Mouse (Mus musculus) neural tube, embryonic 12.5 days (tissue): ENCODE data around the gene Cenpp. TPM values are rescaled to one million over a fixed set of nuclear protein-coding genes. Genes with fewer than 3 reads are reported as not detected.

Source experiments
- ATAC-seq: fragments of 200-750 bp; cut with Nextera tagmentation; 2 replicates; pipeline ENCODE4 v1.8.0; 2017; ENCODE audit warnings: low read depth, mild to moderate bottlenecking, moderate TSS enrichment, moderate library complexity; ENCODE audit not compliant: low FRiP score
- H3K27ac ChIP-seq: fragments of 300-500 bp; sonication (generic); 2 replicates; pipeline ENCODE4 v1.5.1; 2016
- H3K27me3 ChIP-seq: fragments of 300-500 bp; sonication (generic); replicated peaks from 2 replicates; pipeline ENCODE4 v1.6.1; 2016; ENCODE audit warnings: mild to moderate bottlenecking
- H3K36me3 ChIP-seq: fragments of 300-500 bp; sonication (generic); 2 replicates; pipeline ENCODE4 v1.6.1; 2016; ENCODE audit warnings: mild to moderate bottlenecking
- H3K4me1 ChIP-seq: fragments of 300-500 bp; sonication (generic); 2 replicates; pipeline ENCODE4 v1.6.1; 2016
- H3K4me2 ChIP-seq: fragments of 300-500 bp; sonication (generic); replicated peaks from 2 replicates; pipeline ENCODE4 v1.6.1; 2016; ENCODE audit warnings: mild to moderate bottlenecking
- H3K4me3 ChIP-seq: fragments of 300-500 bp; sonication (generic); 2 replicates; pipeline ENCODE4 v1.5.1; 2016
- H3K9ac ChIP-seq: fragments of 300-500 bp; sonication (generic); 2 replicates; pipeline ENCODE4 v1.6.1; 2016; ENCODE audit warnings: mild to moderate bottlenecking
- H3K9me3 ChIP-seq: fragments of 300-500 bp; sonication (generic); 2 replicates; pipeline ENCODE4 v1.6.1; 2016; ENCODE audit warnings: mild to moderate bottlenecking
- WGBS: fragments of 180-500 bp; shearing (Covaris S2); methylation state at CpG from one replicate; pipeline ENCODE4 v1.1.7; 2016; 5-methylcytosine and 5-hydroxymethylcytosine counted together
- polyA plus RNA-seq: library from polyadenylated mRNA; unstranded; fragments of >200 nt; fragmentation: Nextera tagmentation; extraction: Ambion mirVana; gene quantifications from 2 replicates; pipeline ENCODE4 v1.2.1, GENCODE M21; 2016

Gene Cenpp
- polyA plus RNA-seq, 1 experiment from 2014 or later, result 18.3 TPM

DNA sequence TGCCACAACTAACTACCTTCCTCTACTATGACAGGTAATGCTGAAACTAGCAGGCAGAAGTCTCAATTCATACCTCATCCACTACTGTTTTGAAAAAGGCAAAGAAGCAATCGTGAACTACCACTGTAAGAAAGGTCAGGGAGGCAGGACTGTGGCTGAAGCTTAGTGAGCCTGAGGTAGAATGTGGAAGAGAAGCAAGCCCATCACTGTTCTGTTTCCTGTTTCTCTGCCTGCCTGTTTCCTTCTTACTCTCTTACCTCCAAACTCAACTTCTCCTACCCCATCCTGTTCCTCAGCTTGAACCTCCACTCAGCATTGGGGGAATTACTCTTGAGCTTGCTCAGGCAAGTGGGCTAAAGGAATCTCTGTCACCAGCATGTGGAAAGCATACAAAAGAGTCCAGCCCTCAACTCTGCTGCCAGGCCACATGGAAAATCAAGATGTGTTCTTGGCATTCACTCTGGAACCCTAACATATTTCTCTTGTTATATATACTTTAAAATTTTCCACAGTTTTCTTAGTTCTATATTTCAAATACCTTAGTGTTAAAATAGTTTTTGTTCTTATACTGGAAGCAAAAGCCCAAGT, 104.9 kb downstream of the Cenpp start:
- 93% methylated on average over 1 of the region's 1 CpGs for WGBS
- Histone ChIP-seq H3K36me3 (no peaks in the 10 kb centered on the region), H3K9me3 (no peaks in the 10 kb centered on the region), H3K27me3 (no peaks in the 10 kb centered on the region), H3K9ac (no peak overlapping the region), H3K4me3 (no peak overlapping the region), H3K4me1 (no peaks in the 10 kb centered on the region), H3K4me2 (no peak overlapping the region), H3K27ac (no peak overlapping the region)
- no peak for ATAC-seq

DNA sequence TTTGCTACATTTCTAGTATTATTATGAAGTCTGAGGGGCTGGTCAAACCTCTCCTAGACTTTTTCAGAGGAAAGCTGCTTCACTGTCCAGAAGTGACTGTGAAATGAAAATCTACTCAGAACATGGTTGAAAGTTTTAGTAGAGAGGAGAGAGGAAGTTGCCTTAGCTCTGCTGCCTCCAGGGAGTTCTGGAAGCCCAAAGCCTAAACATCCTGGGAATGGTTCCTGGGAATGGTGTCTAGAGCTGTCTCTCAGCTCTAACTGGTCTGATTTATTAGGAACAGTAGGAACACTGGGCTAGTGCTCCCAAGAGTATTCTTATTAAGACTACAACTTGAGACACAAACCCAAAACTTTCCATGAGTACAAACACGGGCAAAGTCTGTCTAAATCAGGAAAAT, 106.1 kb downstream of the Cenpp start:
- Histone ChIP-seq H3K36me3 (no peaks in the 10 kb centered on the region), H3K4me3 (no peak overlapping the region), H3K4me2 (no peak overlapping the region), H3K27ac (no peak overlapping the region), H3K4me1 (no peaks in the 10 kb centered on the region), H3K9me3 (no peaks in the 10 kb centered on the region), H3K27me3 (no peaks in the 10 kb centered on the region), H3K9ac (no peak overlapping the region)
- WGBS, result 78% methylated on average over 1 of the region's 1 CpGs
- no peak for ATAC-seq

DNA sequence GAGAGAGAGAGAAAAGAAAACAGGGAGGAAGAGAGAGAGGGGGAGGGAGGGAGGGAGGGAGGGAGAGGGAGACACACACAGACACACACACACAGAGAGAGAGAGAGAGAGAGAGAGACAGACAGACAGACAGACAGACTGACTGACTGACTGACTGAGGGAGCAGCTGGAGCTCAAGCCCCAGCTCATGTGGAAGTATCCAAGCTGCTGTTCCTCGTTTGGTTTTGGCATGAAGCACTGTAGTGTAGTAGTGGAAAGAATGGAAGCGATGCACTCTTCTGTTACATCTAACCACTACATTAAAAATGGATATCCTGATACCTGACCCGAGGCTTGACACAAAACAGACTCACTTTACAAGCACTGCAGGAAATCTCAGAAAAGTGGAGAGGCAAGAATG, 106.9 kb downstream of the Cenpp start:
- Histone ChIP-seq H3K27me3 (no peaks in the 10 kb centered on the region), H3K36me3 (no peaks in the 10 kb centered on the region), H3K4me2 (no peak overlapping the region), H3K9me3 (no peaks in the 10 kb centered on the region), H3K4me3 (no peak overlapping the region), H3K27ac (no peak overlapping the region), H3K9ac (no peak overlapping the region), H3K4me1 (no peaks in the 10 kb centered on the region)
- no peak for ATAC-seq
- WGBS, result 79% methylated on average over 3 of the region's 3 CpGs

- Histone ChIP-seq H3K4me2 (no peak within 1 kb of the TSS), H3K27me3 (no peaks in the 10 kb centered on the region), H3K36me3 (no peaks in the 10 kb centered on the region), H3K9me3 (no peaks in the 10 kb centered on the region), H3K9ac (no peak within 1 kb of the TSS), H3K4me3 (no peak within 1 kb of the TSS), H3K4me1 (no peaks in the 10 kb centered on the region), H3K27ac (no peak within 1 kb of the TSS)
- no peak for ATAC-seq
- 88% methylated on average over 3 of the region's 3 CpGs for WGBS
Observed at GRCm38 (mm10) chr13:49544279-49544678, 108.3 kb downstream of the Cenpp start, which contains the start of gene Aspn. Gene Aspn (plus strand): TSS chr13:49544443.

DNA sequence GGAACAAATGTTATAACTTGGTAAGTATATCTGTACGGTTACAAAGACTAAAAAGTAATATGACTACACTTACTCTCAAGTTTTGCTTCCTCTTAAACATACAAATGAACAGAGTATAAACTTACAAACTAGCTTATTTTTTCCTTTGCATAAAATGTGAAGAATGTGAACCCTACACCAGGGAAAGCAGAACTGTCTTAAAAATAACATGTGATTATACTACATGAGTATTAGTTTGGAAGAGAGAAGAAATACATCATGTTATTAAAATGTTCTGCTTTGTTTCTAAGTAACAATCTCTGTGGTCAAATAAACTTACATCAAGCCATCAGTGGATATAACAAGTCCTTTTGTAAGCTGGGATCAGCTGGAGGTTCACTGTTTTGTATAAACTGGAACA, 113.9 kb downstream of the Cenpp start:
- H3K27ac ChIP-seq, result no peak overlapping the region
- H3K27me3 ChIP-seq, result no peaks in the 10 kb centered on the region
- H3K36me3 ChIP-seq, result no peaks in the 10 kb centered on the region
- no peaks in the 10 kb centered on the region for H3K9me3 ChIP-seq
- no peak for ATAC-seq
- no peak overlapping the region for H3K9ac ChIP-seq
- H3K4me3 ChIP-seq, result no peak overlapping the region
- no peaks in the 10 kb centered on the region for H3K4me1 ChIP-seq
- WGBS, result 94% methylated on average over 1 of the region's 1 CpGs
- no peak overlapping the region for H3K4me2 ChIP-seq

GRCm38 (mm10) chr13:49536946-49537345, 115.6 kb downstream of the Cenpp start:
- Histone ChIP-seq H3K36me3 (no peaks in the 10 kb centered on the region), H3K27ac (no peak overlapping the region), H3K27me3 (no peaks in the 10 kb centered on the region), H3K4me2 (no peak overlapping the region), H3K9ac (no peak overlapping the region), H3K4me1 (no peaks in the 10 kb centered on the region), H3K4me3 (no peak overlapping the region), H3K9me3 (no peaks in the 10 kb centered on the region)
- ATAC-seq, result no peak
- 96% methylated on average over 1 of the region's 1 CpGs for WGBS

DNA sequence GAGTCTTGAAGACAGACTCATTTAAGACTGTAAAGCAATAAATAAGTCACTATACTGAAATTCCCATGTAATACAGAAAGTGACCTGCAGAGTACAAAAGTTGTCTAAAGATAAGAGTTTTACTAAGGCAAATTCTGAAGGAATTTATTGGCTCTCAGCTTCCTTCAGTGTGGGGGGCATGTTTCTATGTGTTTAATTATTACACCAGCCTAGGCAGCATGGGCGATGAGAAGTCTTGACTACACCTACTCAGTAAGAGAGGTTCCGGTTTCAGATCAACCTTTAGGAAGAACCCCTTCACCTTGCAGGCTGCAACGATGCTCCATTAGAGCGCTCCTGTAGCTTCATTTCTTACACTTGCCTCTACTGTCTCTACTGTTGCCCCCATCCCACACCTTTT, 121.9 kb downstream of the Cenpp start:
- H3K27me3 ChIP-seq, result no peaks in the 10 kb centered on the region
- no peaks in the 10 kb centered on the region for H3K4me1 ChIP-seq
- H3K9me3 ChIP-seq, result no peaks in the 10 kb centered on the region
- H3K4me3 ChIP-seq, result no peak overlapping the region
- no peak for ATAC-seq
- H3K36me3 ChIP-seq, result no peaks in the 10 kb centered on the region
- 96% methylated on average over 4 of the region's 4 CpGs for WGBS
- no peak overlapping the region for H3K9ac ChIP-seq
- no peak overlapping the region for H3K27ac ChIP-seq
- no peak overlapping the region for H3K4me2 ChIP-seq

DNA sequence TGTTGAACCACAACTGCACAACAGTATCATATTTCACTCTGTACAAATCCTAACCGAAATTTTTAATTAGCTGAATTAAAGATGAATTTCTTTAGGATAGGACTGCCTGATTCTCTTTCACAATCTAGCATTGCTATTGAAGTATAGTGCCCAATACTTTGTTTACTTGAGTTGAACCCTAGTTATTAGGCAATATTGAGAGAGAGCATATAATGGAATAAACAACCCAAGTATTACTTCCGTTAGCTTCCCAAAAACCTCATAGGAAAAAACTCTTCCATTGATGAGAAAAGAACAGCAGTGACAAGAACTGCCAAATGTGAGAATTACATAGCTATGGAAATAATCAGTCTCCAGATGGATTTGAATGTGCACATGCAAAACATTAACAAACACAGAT, 126.3 kb downstream of the Cenpp start:
- Histone ChIP-seq H3K4me3 (no peak overlapping the region), H3K4me1 (no peaks in the 10 kb centered on the region), H3K27me3 (no peaks in the 10 kb centered on the region), H3K36me3 (no peaks in the 10 kb centered on the region), H3K4me2 (no peak overlapping the region), H3K9me3 (no peaks in the 10 kb centered on the region), H3K9ac (no peak overlapping the region), H3K27ac (no peak overlapping the region)
- no peak for ATAC-seq
- WGBS, result 88% methylated on average over 2 of the region's 2 CpGs

GRCm38 (mm10) chr13:49518761-49519160, 133.8 kb downstream of the Cenpp start:
- Histone ChIP-seq H3K4me3 (no peak overlapping the region), H3K4me2 (no peak overlapping the region), H3K4me1 (no peaks in the 10 kb centered on the region), H3K27me3 (no peaks in the 10 kb centered on the region), H3K9ac (no peak overlapping the region), H3K27ac (no peak overlapping the region), H3K36me3 (no peaks in the 10 kb centered on the region), H3K9me3 (no peaks in the 10 kb centered on the region)
- 33% methylated on average over 2 of the region's 2 CpGs for whole genome bisulfite sequencing
- no peak for ATAC-seq

DNA sequence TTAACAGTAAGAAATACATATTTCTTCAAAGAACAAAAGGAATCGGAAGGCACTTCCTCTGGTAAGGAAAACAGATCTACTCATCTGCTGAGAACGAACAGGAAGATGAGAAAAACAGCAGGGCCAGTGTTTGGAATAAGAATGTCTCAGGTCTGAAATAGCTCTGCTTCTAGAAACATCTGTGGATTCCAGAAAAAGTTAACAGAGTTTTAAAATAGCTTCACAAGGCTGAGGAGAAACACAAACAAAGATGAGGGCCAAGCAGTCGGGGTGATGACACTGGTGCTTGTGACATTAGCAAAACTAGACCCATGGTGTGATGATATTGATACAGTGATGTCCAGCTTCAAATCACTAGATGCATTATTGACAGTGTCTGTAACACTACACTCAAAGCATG, 145.4 kb downstream of the Cenpp start:
- H3K4me1 ChIP-seq, result no peaks in the 10 kb centered on the region
- H3K9ac ChIP-seq, result no peak overlapping the region
- 72% methylated on average over 3 of the region's 3 CpGs for WGBS
- ATAC-seq, result no peak
- H3K27me3 ChIP-seq, result no peaks in the 10 kb centered on the region
- H3K4me3 ChIP-seq, result no peak overlapping the region
- H3K9me3 ChIP-seq, result no peaks in the 10 kb centered on the region
- H3K36me3 ChIP-seq, result no peaks in the 10 kb centered on the region
- no peak overlapping the region for H3K27ac ChIP-seq
- H3K4me2 ChIP-seq, result no peak overlapping the region

GRCm38 (mm10) chr13:49505776-49506175, 146.8 kb downstream of the Cenpp start:
- Histone ChIP-seq H3K27ac (no peak overlapping the region), H3K9me3 (no peaks in the 10 kb centered on the region), H3K4me2 (no peak overlapping the region), H3K4me1 (no peaks in the 10 kb centered on the region), H3K4me3 (no peak overlapping the region), H3K9ac (no peak overlapping the region), H3K27me3 (no peaks in the 10 kb centered on the region), H3K36me3 (no peaks in the 10 kb centered on the region)
- WGBS, result 97% methylated on average over 4 of the region's 4 CpGs
- ATAC-seq, result no peak

DNA sequence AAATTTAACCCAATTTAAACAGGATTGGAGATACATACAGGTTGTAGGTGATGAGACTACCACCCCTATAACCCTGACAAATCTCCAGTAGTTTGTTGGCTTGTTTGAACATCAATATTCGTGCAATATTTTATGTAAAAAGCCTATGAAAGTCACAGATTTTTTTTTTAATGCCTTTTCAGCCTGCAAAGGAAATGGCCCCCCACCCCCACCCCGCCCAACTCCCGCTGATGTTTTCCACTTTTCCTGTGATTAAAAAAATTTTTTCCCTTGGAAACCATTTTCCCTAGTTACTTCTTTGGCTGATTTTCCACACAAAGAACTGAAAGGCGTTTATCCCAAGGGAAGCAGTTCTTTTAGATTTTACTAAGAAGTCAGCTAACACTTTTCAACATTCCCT, 148.1 kb downstream of the Cenpp start, which contains the start of gene Ecm2:
TSS of gene Ecm2 (plus strand) at position 301 of the 400 bp plus-strand sequence.
- no peak for ATAC-seq
- H3K27me3 ChIP-seq, result no peaks in the 10 kb centered on the region
- H3K27ac ChIP-seq, result no peak within 1 kb of the TSS
- no peaks in the 10 kb centered on the region for H3K4me1 ChIP-seq
- no peak within 1 kb of the TSS for H3K4me2 ChIP-seq
- 62% methylated on average over 4 of the region's 4 CpGs for WGBS
- H3K36me3 ChIP-seq, result no peaks in the 10 kb centered on the region
- no peaks in the 10 kb centered on the region for H3K9me3 ChIP-seq
- H3K9ac ChIP-seq, result no peak within 1 kb of the TSS
- no peak within 1 kb of the TSS for H3K4me3 ChIP-seq
